Mouse (Mus musculus): ENCODE measurements at regions not wholly inside any gene's neighbourhood (a gene's known extent, or its start where the extent isn't known, plus 50 kb on each side); places are given as distances from the start of the nearest gene placed in this dataset.

GRCm38 (mm10) chr5:85772660-85773059, 292.7 kb downstream of the Cenpc1 start:
- TF ChIP-seq POLR2A (IDR thresholded peaks at IDR 0.05; ENCODE audit: borderline replicate concordance, low read depth, low read length) (no peak), CTCF (IDR thresholded peaks at IDR 0.05; ENCODE audit: low read depth, low read length) (no peak)
